Mouse (Mus musculus) kidney, postnatal 36 days (tissue): ENCODE measurements around the gene Dpp3.
"Not testable (repeated sequence)": the region's sequence is repeated elsewhere in the genome, so short reads cannot be mapped to it uniquely, and the experiment has no call there.

ENCODE experiments used
- DNase-seq, 2 experiments: peaks; one replicate each; pipeline ENCODE4 v3.0.0; 2021 to 2022; ENCODE audit warnings: mixed read lengths in 2 of 2

Dpp3 gene

DNA sequence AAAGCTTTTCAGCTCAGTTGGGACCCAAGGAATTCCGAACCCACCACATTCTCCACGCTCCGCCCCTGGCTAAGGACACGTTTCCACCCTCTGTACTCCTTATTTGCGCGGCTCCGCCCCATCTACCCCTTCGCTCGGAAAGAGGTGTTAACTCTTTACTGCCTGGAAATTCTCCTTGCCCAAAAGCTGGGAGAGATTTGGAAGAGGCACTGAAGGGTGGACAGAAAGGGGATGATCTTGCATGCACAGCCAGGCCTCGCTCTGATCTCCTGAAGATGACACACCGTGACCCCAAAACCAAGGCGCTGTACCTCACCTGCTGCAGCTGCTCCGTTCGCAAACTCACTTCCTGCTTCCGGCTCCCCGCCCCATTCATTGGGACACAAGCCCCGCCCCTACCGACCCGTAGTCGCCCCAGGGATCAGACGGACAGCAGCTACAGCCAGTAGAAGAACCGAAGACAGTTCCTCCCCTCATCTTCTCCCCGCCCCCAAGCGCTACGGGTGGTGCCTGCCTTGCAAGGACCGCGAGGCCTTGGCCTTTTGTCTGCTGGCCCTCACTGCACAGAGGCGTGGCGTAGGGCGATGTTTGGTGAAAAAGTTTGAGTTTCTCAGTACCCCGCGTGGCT, at the start of gene Dpp3:
Dpp3 (minus strand) TSS at position 384 of the 628 bp plus-strand sequence.
- DNase-seq, result peak; percentile 99 to 100

DNA sequence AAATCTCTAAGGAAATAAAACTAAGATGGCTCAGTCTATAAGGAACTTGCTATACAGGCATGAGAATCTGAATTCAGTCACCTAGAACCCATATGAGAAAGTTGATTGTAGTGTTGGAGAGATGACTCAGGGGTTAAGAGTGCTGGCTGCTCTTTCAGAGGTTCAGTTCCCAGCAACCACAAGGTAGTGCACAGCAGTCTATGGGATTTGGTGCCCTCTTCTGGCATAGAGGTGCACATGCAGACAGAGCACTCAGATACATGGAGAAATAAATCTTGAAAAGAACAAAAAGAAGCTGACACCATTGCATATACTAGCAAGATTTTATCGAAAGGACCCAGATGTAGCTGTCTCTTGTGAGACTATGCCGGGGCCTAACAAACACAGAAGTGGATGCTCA, 40.1 kb upstream of the Dpp3 start:
- DNase-seq, result peak in 1 of 2 experiments; percentile 10

DNA sequence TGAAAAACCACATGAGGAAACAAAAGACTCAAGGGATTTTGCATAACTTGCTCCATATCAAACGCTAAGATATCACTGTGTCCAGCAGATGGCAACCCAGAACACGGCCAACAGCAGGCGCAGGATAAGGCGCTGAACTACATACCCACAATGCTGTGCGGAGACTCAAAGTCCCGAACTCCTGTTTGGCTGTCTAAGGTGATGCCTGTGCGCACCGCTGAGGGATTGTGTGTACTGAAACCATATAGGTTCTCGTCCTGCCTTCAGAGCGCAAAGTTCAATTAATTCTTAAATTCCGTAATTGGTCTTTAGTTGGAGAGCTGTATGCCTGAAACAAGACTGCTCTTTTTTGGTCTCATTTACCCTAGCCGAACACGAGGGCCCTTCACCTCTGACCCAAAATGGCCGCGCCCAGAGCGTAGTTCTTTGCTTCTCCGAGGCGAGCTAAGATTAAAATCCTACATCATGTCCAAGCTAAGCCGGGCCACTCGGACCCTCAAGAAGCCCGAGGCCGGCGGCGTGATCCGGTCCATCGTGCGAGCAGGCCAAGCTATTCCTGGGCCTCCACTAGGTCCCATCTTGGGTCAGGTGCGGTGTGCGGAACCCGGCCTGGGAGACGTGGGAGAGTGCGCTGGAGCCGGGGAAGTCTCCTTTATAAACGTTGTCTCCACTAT, 34.0 kb upstream of the Dpp3 start, which contains the start of gene Mrpl11:
Mrpl11 (plus strand) TSS at position 220 of the 674 bp plus-strand sequence.
- peak; percentile 94 to 95 for DNase-seq

GRCm38 (mm10) chr19:4948641-4949040, 20.6 kb upstream of the Dpp3 start:
- not testable (repeated sequence) for DNase-seq

- DNase-seq, result no peak
Measured at GRCm38 (mm10) chr19:4945540-4945939, 17.5 kb upstream of the Dpp3 start.

- no peak for DNase-seq
Measured at GRCm38 (mm10) chr19:4943253-4943588, 15.1 kb upstream of the Dpp3 start.

DNA sequence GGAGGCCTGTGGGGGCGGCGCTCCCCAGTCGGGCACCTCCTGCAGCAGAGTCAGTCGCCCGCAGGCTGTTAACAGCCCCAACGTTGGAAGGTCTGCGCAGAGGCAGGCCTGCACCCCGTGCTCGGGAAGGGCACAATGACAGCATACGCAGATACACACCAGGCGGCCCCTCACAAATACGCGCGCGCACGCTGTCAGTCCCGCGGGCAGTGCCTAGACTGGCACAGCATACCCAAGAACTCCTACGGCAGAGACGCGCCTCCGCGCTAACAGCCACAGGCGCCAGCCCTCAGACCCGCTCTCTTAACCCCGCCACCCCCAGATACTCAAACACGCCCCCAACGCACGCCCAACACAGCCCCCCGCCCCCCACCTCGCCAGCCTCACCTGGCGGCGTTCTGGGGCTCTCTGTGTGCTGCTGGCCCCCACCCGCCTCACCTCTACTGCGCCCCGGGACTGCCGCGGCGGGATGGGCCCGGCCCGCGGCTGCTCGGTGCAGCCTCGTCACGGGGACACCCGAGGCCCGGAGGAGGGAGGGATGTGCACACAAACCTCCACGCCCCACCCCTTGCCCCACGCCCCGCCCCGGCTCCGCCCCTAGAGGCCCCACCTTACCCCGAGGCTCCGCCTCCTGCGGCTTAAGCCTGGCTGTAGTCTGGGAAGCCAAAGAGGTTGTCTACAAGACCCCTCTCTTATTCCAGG, 14.6 kb upstream of the Dpp3 start, which contains the start of gene Peli3:
Peli3 (minus strand) TSS at position 577 of the 702 bp plus-strand sequence.
- peak; percentile 77 to 91 for DNase-seq

DNA sequence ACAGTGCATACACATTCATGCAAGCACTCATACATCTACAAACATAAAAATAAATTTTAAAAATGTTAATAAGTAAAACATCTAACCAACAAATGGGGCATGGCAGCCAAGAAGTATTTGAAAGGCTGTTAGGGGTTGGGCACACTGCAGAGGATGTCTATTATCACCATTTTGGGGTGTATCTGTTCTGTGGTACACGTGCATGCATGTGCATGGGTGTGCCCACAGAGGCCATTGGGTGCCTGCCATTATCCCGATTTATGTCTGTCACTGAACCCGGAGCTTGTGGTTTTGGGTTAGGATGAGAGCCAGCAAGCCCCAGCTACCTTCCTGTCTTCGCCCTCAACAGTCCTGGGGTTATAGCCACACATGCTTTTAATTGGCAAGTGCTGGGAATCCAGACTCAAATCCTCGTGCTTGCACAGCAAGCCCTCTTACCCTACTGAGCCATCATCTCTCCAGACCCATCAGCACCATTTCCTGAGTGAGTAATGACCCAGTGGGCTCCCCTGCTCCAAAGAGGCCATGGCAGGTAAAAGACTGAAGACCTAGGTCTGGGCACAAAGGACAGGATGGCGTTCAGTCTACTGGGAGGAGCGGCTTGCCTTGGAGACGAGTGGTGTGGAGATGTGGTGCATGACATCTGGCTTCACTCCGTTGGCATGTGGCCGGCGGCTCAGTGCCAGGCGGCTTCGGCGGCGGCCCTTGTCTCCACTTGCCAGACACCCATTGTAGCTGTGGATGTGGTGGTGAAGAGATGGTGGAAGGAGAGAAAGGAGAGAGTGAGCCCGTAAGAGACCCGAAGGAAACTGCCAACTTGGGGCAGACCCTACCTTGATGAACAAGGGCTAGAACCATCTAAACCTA, 9.6 kb upstream of the Dpp3 start:
- no peak for DNase-seq

DNA sequence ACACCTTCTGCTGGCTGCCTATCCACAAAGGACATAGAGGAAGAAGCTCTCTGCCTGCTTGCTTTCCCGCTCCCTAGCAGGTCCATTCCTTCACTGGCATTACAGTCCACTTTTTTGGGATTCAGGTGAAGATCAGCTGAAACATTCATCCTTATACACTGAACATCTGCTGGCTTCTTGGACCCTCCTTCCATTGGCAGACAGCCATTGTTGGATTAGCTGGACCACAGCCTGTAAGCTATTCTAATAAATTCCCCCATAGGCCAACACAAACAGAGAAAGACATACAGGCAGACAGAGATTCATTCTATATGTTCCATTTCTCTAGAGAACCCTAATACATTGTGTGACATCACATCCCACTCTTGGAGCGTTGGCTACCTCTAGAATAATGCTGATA, 8.8 kb upstream of the Dpp3 start:
- DNase-seq, result no peak

DNA sequence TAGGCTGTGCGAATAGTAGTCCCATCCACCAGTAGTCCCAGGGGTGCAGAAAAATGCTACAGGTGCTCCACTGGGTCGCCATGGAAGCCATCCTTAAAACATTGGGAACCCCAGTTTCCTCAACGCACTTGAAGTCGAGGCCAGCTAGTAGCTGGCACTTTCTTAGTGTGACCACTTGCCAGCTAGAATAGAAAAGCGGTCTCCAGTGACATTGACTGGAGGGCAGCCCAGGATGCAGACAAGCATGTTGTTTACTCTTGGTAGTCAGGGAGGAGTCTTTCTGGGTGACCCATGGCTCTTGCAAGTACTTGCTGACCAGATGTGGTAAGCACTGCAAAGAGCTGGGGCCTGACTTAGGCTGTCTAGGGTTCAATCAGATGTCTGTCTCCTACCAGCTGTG, 694 bp upstream of the Dpp3 start:
- no peak for DNase-seq

- no peak for DNase-seq
Measured at GRCm38 (mm10) chr19:4925121-4925860, 2.8 kb downstream of the Dpp3 start.

GRCm38 (mm10) chr19:4919652-4920051, 8.4 kb downstream of the Dpp3 start:
- no peak for DNase-seq

GRCm38 (mm10) chr19:4916827-4917226, 11.3 kb downstream of the Dpp3 start:
- DNase-seq, result no peak

- no peak for DNase-seq
Measured at GRCm38 (mm10) chr19:4915924-4916603, 12.0 kb downstream of the Dpp3 start.

GRCm38 (mm10) chr19:4909376-4909775, 18.7 kb downstream of the Dpp3 start:
- no peak for DNase-seq

DNA sequence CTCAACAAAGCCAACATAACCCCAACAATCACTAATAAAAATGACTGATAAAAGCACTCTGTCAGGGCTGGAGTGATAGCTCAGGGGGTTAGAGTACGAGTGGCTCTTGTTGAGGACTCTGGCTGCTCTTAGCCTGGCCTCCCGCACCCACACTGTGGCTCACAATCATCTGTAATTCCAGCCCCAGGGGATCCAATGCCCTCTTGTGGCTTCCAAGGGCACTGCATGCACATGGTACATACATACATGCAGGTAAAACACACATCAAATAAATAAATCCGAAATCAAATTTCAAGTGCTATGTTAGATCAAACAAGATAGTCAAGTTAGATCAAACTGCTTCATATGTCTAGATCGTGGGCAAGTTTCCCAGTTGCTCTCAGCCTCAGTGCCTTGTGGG, 20.0 kb downstream of the Dpp3 start:
- DNase-seq, result peak; percentile 31 to 69

DNA sequence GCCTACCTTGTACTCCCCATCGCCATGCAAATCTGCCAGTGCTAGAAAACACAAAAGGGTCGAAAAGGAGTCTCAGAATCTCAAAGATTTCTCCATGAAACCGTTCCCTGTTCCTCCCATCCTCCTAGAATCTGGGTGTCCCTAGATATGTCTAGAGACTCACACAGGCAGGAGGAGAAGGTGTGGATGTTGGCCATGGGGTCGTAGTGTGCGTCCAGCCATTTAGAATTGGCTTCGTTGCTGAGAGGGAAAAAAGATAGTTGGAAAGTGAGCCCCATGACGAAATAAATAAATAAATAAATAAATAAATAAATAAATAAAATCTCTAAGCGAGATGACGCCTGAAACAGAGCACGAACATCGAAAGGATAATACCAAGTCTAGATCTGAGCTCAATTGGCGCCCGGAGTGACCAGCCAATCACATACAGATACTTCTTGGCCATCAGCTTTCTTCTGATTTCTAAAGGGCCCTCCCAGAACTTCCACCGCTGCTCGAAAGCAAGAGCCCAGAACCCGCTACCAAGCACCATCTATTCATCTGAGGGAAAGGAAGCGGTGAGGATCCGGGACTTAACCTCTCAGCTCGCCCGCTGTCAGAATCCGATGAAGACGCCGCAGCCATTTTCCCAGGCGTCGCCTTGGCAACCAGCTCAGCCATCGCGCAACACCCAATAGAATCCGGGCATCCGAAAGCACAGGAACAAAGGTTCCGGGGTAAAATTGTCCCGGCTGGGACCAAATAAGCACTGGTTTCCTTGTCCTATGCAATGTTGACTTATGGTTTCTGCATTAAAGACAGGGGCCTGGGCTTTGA, 21.9 kb downstream of the Dpp3 start, which contains the start of gene Bbs1:
Bbs1 (minus strand) TSS at position 650 of the 816 bp plus-strand sequence.
- peak; percentile 80 to 90 for DNase-seq

GRCm38 (mm10) chr19:4899888-4900287, 28.2 kb downstream of the Dpp3 start:
- DNase-seq, result no peak

DNA sequence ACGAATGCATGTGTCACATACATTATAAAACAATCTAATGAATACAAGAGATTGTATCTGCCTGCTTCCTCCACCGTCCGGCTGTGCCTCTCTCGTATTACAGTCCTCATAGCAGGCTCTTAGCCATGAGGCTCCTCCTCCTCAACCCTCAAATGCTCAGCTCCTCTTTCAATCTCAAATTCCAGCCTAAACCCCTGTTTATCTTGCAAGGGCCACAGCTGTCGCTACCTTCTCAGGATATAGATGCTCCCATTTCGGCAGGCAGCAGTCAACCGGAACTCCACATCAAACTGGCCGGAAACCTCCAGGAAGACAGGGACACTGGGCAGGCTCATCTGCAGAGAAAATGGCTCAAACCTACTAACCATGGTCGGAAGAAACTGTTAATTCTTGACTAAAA, 29.1 kb downstream of the Dpp3 start:
- DNase-seq, result no peak

DNA sequence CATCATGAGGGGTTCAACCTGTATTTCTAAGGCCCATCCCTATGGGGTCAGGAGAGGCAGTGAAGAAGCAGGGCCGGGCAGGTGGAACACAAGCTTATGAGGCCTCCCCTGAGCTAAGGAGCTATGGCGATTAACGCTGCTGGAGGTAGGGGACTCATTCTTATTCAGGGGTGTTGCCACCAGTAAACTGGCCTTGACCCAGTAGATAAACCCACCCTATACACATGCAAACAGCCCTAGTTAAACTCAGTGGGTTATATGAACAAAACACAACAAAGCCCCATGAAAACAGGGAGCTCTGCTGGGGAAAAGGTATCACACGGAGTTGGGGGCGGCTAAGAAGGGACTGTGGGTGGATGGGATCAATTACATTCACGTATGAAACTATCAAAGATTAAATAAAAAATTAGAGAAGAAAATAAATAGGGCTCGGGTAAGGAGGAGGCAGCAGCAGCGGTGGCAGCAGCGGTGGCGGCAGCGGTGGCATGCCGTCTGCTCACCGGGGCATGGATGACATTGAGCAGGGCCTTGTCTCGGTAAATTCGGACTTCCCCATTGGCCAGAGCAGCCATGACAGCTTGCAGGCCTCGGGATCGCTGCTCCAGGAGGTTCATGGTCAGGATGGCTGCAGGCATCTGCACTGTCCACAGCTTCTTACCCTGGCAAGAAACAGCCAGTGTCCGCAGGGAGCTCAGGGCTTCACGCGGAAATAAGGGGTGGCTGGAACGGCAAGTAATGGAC, 31.1 kb downstream of the Dpp3 start:
- no peak for DNase-seq
